Mouse (Mus musculus): ENCODE measurements around the gene Zfp526. TPM values are rescaled to one million over a fixed set of nuclear protein-coding genes. Genes with fewer than 3 reads are reported as not detected.
A peak's percentile ranks its signal among the peaks of the same experiment; 100 is the strongest.

Zfp526 gene
- total and polyA plus RNA-seq, 3 experiments, result 2.2 to 7.0 (median 6.5) TPM

- Histone ChIP-seq H3K9ac (ENCODE audit: insufficient read depth, low read depth) (peak overlapping the region; percentile 52), H3K4me1 (ENCODE audit: control insufficient read depth in 1 of 2, insufficient read depth in 2 of 2) (peaks cover 5 to 31% of the 10 kb centered on the region in 2 experiments; a peak in 3 of 4 replicates), H3K36me3 (replicated peaks in 1 of 2; ENCODE audit: control insufficient read depth in 1 of 2, insufficient read depth in 1 of 2, low read length in 1 of 2) (peaks cover 0 to 7% of the 10 kb centered on the region in 2 experiments), H3K27me3 (replicated peaks) (peaks cover 4% of the 10 kb centered on the region), H3K4me3 (replicated peaks in 1 of 3; ENCODE audit: low read depth in 2 of 3, low read length in 2 of 3, poor library complexity in 1 of 3) (peak overlapping the region in 2 of 3 experiments; percentile 34 to 42), H3K79me2 (replicated peaks; ENCODE audit: control insufficient read depth, extremely low read depth, insufficient read depth, poor library complexity, severe bottlenecking) (peaks cover 17% of the 10 kb centered on the region), H3K27ac (ENCODE audit: insufficient read depth, low read depth) (no peak overlapping the region), H3K4me2 (ENCODE audit: insufficient read depth, low read depth, poor library complexity, severe bottlenecking) (peak overlapping the region; percentile 77), H3K9me3 (replicated peaks; ENCODE audit: low read length) (no peaks in the 10 kb centered on the region)
- in situ Hi-C loops (cut with MboI; ENCODE audit: low pct_ligation_motif_present, low pct_unique_long_range_greater_than_20kb, low sequenced_read_pairs) (no loop called here), dilution Hi-C loops (cut with MboI; ENCODE audit: extremely low pct_ligation_motif_present, extremely low pct_unique_long_range_greater_than_20kb, low sequenced_read_pairs) (no loop called here)
- TF ChIP-seq HCFC1 (IDR thresholded peaks at IDR 0.05; ENCODE audit: low read depth, low read length), result no peak
- no peak for DNase-seq (ENCODE audit: extremely low read depth)
Observed at GRCm38 (mm10) chr7:25251071-25251791, 30.0 kb downstream of the Zfp526 start.

- peaks cover 0 to 1% of the 10 kb centered on the region in 2 experiments for H3K36me3 ChIP-seq (replicated peaks in 1 of 2; ENCODE audit: control insufficient read depth in 1 of 2, insufficient read depth in 1 of 2, low read length in 1 of 2)
- no peak overlapping the region for H3K9ac ChIP-seq (ENCODE audit: insufficient read depth, low read depth)
- no peak for DNase-seq (ENCODE audit: extremely low read depth)
- peaks cover 5 to 27% of the 10 kb centered on the region in 2 experiments; a peak in 3 of 4 replicates for H3K4me1 ChIP-seq (ENCODE audit: control insufficient read depth in 1 of 2, insufficient read depth in 2 of 2)
- no peak overlapping the region for H3K27ac ChIP-seq (ENCODE audit: insufficient read depth, low read depth)
- no peaks in the 10 kb centered on the region for H3K9me3 ChIP-seq (replicated peaks; ENCODE audit: low read length)
- in situ Hi-C loops (cut with MboI; ENCODE audit: low pct_ligation_motif_present, low pct_unique_long_range_greater_than_20kb, low sequenced_read_pairs) (no loop called here), dilution Hi-C loops (cut with MboI; ENCODE audit: extremely low pct_ligation_motif_present, extremely low pct_unique_long_range_greater_than_20kb, low sequenced_read_pairs) (no loop called here)
- H3K27me3 ChIP-seq (replicated peaks), result peaks cover 4% of the 10 kb centered on the region
- no peak overlapping the region for H3K4me2 ChIP-seq (ENCODE audit: insufficient read depth, low read depth, poor library complexity, severe bottlenecking)
- no peak overlapping the region for H3K4me3 ChIP-seq (replicated peaks in 1 of 3; ENCODE audit: low read depth in 2 of 3, low read length in 2 of 3, poor library complexity in 1 of 3)
- no peak for TF ChIP-seq HCFC1 (IDR thresholded peaks at IDR 0.05; ENCODE audit: low read depth, low read length)
- no peak for TF ChIP-seq TCF12 (IDR thresholded peaks at IDR 0.05; ENCODE audit: low read depth, low read length)
- TF ChIP-seq ZC3H11A (IDR thresholded peaks at IDR 0.05; ENCODE audit: low read depth, low read length), result no peak
- no peak for TF ChIP-seq NELFE (IDR thresholded peaks at IDR 0.05; ENCODE audit: low read depth, low read length)
- no peak for TF ChIP-seq PAX5 (IDR thresholded peaks at IDR 0.05; ENCODE audit: low read length)
- no peak for TF ChIP-seq POLR2A (IDR thresholded peaks at IDR 0.05; ENCODE audit: low read depth, low read length)
- TF ChIP-seq ELF1 (IDR thresholded peaks at IDR 0.05; ENCODE audit: low read depth, low read length), result no peak
- H3K79me2 ChIP-seq (replicated peaks; ENCODE audit: control insufficient read depth, extremely low read depth, insufficient read depth, poor library complexity, severe bottlenecking), result peaks cover 17% of the 10 kb centered on the region
Observed at GRCm38 (mm10) chr7:25251822-25252221, 30.6 kb downstream of the Zfp526 start.

GRCm38 (mm10) chr7:25261896-25262295 is 40.7 kb downstream of the Zfp526 start:
- H3K27me3 ChIP-seq (replicated peaks), result no peaks in the 10 kb centered on the region
- no peak overlapping the region for H3K9ac ChIP-seq (ENCODE audit: insufficient read depth, low read depth)
- dilution Hi-C loops (cut with MboI; ENCODE audit: extremely low pct_ligation_motif_present, extremely low pct_unique_long_range_greater_than_20kb, low sequenced_read_pairs) (no loop called here), in situ Hi-C loops (cut with MboI; ENCODE audit: low pct_ligation_motif_present, low pct_unique_long_range_greater_than_20kb, low sequenced_read_pairs) (no loop called here)
- H3K4me2 ChIP-seq (ENCODE audit: insufficient read depth, low read depth, poor library complexity, severe bottlenecking), result no peak overlapping the region
- no peak for DNase-seq (ENCODE audit: extremely low read depth)
- no peak overlapping the region for H3K4me3 ChIP-seq (replicated peaks in 1 of 3; ENCODE audit: low read depth in 2 of 3, low read length in 2 of 3, poor library complexity in 1 of 3)
- peaks cover 0 to 6% of the 10 kb centered on the region in 2 experiments; a peak in 3 of 4 replicates for H3K4me1 ChIP-seq (ENCODE audit: control insufficient read depth in 1 of 2, insufficient read depth in 2 of 2)
- H3K9me3 ChIP-seq (replicated peaks; ENCODE audit: low read length), result no peaks in the 10 kb centered on the region
- no peaks in the 10 kb centered on the region for H3K36me3 ChIP-seq (replicated peaks in 1 of 2; ENCODE audit: control insufficient read depth in 1 of 2, insufficient read depth in 1 of 2, low read length in 1 of 2)
- TF ChIP-seq MAFK (IDR thresholded peaks at IDR 0.05; ENCODE audit: insufficient replicate concordance, low read length) (no peak), ZMIZ1 (IDR thresholded peaks at IDR 0.05; ENCODE audit: low read depth, low read length) (no peak), IRF4 (IDR thresholded peaks at IDR 0.05; ENCODE audit: low read depth, low read length) (no peak), MAZ (IDR thresholded peaks at IDR 0.05; ENCODE audit: low read depth, low read length) (no peak), RAD21 (IDR thresholded peaks at IDR 0.05; ENCODE audit: low read depth, low read length) (no peak), RCOR1 (conservative IDR thresholded peaks at IDR 0.05; ENCODE audit: low read depth, low read length) (no peak), PAX5 (IDR thresholded peaks at IDR 0.05; ENCODE audit: low read length) (no peak), ZNF384 (IDR thresholded peaks at IDR 0.05; ENCODE audit: low read depth, low read length) (no peak), CHD1 (IDR thresholded peaks at IDR 0.05; ENCODE audit: low read depth, low read length) (no peak), POLR2A (IDR thresholded peaks at IDR 0.05; ENCODE audit: low read depth, low read length) (no peak), HCFC1 (IDR thresholded peaks at IDR 0.05; ENCODE audit: low read depth, low read length) (no peak), MYC (IDR thresholded peaks at IDR 0.05; ENCODE audit: low read depth, low read length) (no peak), SMC3 (IDR thresholded peaks at IDR 0.05; ENCODE audit: low read depth, low read length) (no peak), UBTF (IDR thresholded peaks at IDR 0.05; ENCODE audit: low read depth, low read length) (no peak), ETS1 (conservative IDR thresholded peaks at IDR 0.05; ENCODE audit: low read depth, low read length) (no peak), MEF2A (IDR thresholded peaks at IDR 0.05; ENCODE audit: borderline replicate concordance, low read depth, low read length) (no peak), E2F4 (IDR thresholded peaks at IDR 0.05; ENCODE audit: insufficient replicate concordance, low read depth, low read length) (no peak), ZC3H11A (IDR thresholded peaks at IDR 0.05; ENCODE audit: low read depth, low read length) (no peak), JUND (conservative IDR thresholded peaks at IDR 0.05; ENCODE audit: low read depth, low read length) (no peak)
- no peak overlapping the region for H3K27ac ChIP-seq (ENCODE audit: insufficient read depth, low read depth)
- no peaks in the 10 kb centered on the region for H3K79me2 ChIP-seq (replicated peaks; ENCODE audit: control insufficient read depth, extremely low read depth, insufficient read depth, poor library complexity, severe bottlenecking)
